Mouse (Mus musculus) testis, adult 2 months (tissue): ENCODE data around the gene Nmi.

Experiments
- CTCF ChIP-seq: fragments of 200-500 bp; IDR thresholded peaks from 2 replicates; pipeline ENCODE4 v1.5.1; 2012; ENCODE audit warnings: low read depth, mild to moderate bottlenecking, inconsistent platforms, low read length, moderate library complexity; ENCODE audit not compliant: control insufficient read depth, insufficient read depth, insufficient replicate concordance
- POLR2A ChIP-seq: fragments of 200-500 bp; IDR thresholded peaks from 2 replicates; pipeline ENCODE4 v1.6.1; 2012; ENCODE audit warnings: low read depth, mild to moderate bottlenecking, inconsistent platforms, low read length, moderate library complexity; ENCODE audit not compliant: control insufficient read depth

- TF ChIP-seq CTCF = no peak
- no peak for TF ChIP-seq POLR2A
These were observed 33.1 kb upstream of the Nmi start for GRCm38 (mm10) chr2:52006380-52006779.
